ENCODE assay signal across 8 mouse cellular contexts in the genomic region with DNA sequence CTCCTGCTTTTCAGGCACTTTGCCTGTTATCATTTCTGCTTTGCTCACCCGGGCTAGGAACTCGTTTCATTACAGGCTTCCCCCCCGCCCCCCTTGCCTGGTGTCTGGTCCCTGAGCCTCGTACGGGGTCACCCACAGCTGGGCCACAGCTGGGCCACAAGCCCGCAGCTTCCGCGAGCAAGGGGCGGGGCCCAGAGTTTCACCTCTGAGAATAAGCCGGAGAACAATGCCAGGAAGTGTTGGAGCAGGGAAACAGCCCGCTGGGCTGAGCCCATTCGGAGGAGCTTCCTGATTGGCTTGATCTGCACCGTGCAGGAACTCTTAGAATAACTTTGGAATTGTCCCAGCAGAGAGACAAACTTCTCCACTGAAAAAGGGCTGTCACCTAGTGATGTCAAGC. TPM values are rescaled to one million over a fixed set of nuclear protein-coding genes. Genes with fewer than 3 reads are reported as not detected.
A peak's percentile ranks its signal among the peaks of the same experiment; 100 is the strongest.
DNase-seq lines count a peak whose midpoint lies in the region; ATAC-seq lines count a peak whose summit lies in the region.

No protein-coding gene starts in this region.

- 2% methylated on average over 13 of the region's 13 CpGs for WGBS in hindbrain, embryonic 16.5 days
- 3% methylated on average over 13 of the region's 13 CpGs for WGBS in liver, embryonic 11.5 days

- peak; percentile 39 to 55 for DNase-seq in spleen, adult 18-20 months
- no peak for DNase-seq in spleen, adult 12 weeks (ENCODE audit: low spot score)
- peak; percentile 58 for DNase-seq in gastrocnemius, postnatal 10 days
- DNase-seq in liver, embryonic 11.5 days (ENCODE audit: low spot score): peak; percentile 44
- peak; percentile 11 to 20 for DNase-seq in natural killer cell, adult 2 months (ENCODE audit: low spot score in 2 of 2)
- DNase-seq in thymus, postnatal 14 days: peak; percentile 78
- DNase-seq in layer of hippocampus, adult 18-20 months (ENCODE audit: low spot score in 2 of 2): no peak

- H3K4me1 ChIP-seq in hindbrain, embryonic 16.5 days (ENCODE audit: control insufficient read depth, insufficient read depth, low read depth, low read length): peaks cover 3% of the 10 kb centered on the region
- peaks cover 2% of the 10 kb centered on the region; the same call in 1 of the 2 replicates for H3K4me1 ChIP-seq in liver, embryonic 11.5 days (replicated peaks; ENCODE audit: control insufficient read depth, insufficient read depth, low read length)

- no peaks in the 10 kb centered on the region for H3K36me3 ChIP-seq in hindbrain, embryonic 16.5 days (ENCODE audit: control insufficient read depth, insufficient read depth, low read length)
- H3K36me3 ChIP-seq in liver, embryonic 11.5 days (ENCODE audit: control insufficient read depth, insufficient read depth, low read length): no peaks in the 10 kb centered on the region

- no peak; the same call in 1 of the 2 replicates for ATAC-seq in hindbrain, embryonic 16.5 days
- peak; percentile 62 for ATAC-seq in liver, embryonic 11.5 days (replicated peaks; ENCODE audit: low FRiP score)

- peak overlapping the region; percentile 9; the same call in 1 of the 2 replicates for H3K4me3 ChIP-seq in hindbrain, embryonic 16.5 days (ENCODE audit: low read length)
- H3K4me3 ChIP-seq in liver, embryonic 11.5 days (ENCODE audit: low read depth, low read length): no peak overlapping the region

- H3K9me3 ChIP-seq in hindbrain, embryonic 16.5 days (ENCODE audit: control insufficient read depth, low read length): no peaks in the 10 kb centered on the region
- no peaks in the 10 kb centered on the region for H3K9me3 ChIP-seq in liver, embryonic 11.5 days (ENCODE audit: control insufficient read depth, low read length)

- peak overlapping the region; percentile 38 for H3K4me2 ChIP-seq in hindbrain, embryonic 16.5 days (ENCODE audit: low read length)
- peak overlapping the region; percentile 55 for H3K4me2 ChIP-seq in liver, embryonic 11.5 days

- H3K9ac ChIP-seq in hindbrain, embryonic 16.5 days (ENCODE audit: low read depth, low read length): 0 out of 2 replicates have a peak overlapping the region, but pooled peaks have one; percentile 3
- H3K9ac ChIP-seq in liver, embryonic 11.5 days (ENCODE audit: low read depth, low read length): no peak overlapping the region

- no peak overlapping the region for H3K27ac ChIP-seq in hindbrain, embryonic 16.5 days (ENCODE audit: low read depth, low read length)
- H3K27ac ChIP-seq in liver, embryonic 11.5 days (ENCODE audit: low read depth, low read length): no peak overlapping the region

- H3K27me3 ChIP-seq in hindbrain, embryonic 16.5 days (replicated peaks; ENCODE audit: control insufficient read depth, insufficient read depth, low read length): no peaks in the 10 kb centered on the region
- H3K27me3 ChIP-seq in liver, embryonic 11.5 days (replicated peaks; ENCODE audit: control insufficient read depth, insufficient read depth, low read length): no peaks in the 10 kb centered on the region; the same call in 1 of the 2 replicates

RNA-seq across cellular contexts. Expression of a gene that starts 42.1 kb away (rescaled TPM):
- 10 to 100 TPM; 35.9 to 43.1 TPM for total RNA-seq in gastrocnemius, postnatal 10 days (2021)
- polyA plus RNA-seq in hindbrain, embryonic 16.5 days (2015; fragmentation: Nextera tagmentation; extraction: Ambion mirVana): 11.4 and 13.2 TPM in 2 replicates
- 4.8 and 5.6 TPM in 2 replicates for polyA plus RNA-seq in liver, embryonic 11.5 days (2014; fragmentation: Nextera tagmentation; extraction: Ambion mirVana)
- 10 to 100 TPM; 52.0 to 53.2 TPM for total RNA-seq in layer of hippocampus, adult 18-20 months (2021)

Comparison
In these comparisons a context has a peak if more than half of its experiments do, and no peak if none do; other contexts are left out.
1. DNase-seq: peak in spleen, adult 18-20 months (2 of 2), gastrocnemius, postnatal 10 days (single experiment), liver, embryonic 11.5 days (single experiment), natural killer cell, adult 2 months (2 of 2) and thymus, postnatal 14 days (single experiment); none in spleen, adult 12 weeks (single experiment) and layer of hippocampus, adult 18-20 months (0 of 2).